Mouse (Mus musculus) embryo, embryonic 10 days (tissue): ENCODE measurements around the gene Ptafr.

Experiments
- DNase-seq: peaks from one replicate; pipeline ENCODE4 v3.0.0-alpha.2; 2015; ENCODE audit warnings: low spot score

Gene Ptafr

DNA sequence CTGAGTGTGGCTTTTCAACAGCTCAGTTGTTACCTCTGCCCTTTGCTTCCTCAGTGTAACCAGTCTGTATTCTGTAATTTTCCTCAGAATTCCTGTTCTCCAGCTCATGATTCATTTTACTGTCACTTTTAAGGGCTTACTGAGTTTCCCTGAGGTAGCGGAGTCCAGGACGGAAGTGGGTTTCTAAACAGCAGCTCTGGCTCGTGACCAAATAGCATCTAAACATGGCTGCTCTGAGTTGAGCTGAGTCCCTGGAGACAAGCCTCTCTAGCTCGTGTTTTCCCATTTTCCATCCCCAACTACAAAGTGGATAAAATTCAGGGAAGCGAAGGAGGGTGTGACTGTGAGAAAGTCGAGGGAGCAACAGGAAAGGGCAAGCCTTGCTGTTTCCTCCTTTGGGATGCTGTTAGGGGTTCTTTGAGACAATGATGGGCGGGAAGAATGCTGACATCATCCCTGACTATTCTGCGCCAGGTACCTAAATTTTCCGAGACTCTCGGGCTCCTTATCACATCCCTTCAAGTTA lies 55.0 kb downstream of the Ptafr start:
- no peak for DNase-seq

DNA sequence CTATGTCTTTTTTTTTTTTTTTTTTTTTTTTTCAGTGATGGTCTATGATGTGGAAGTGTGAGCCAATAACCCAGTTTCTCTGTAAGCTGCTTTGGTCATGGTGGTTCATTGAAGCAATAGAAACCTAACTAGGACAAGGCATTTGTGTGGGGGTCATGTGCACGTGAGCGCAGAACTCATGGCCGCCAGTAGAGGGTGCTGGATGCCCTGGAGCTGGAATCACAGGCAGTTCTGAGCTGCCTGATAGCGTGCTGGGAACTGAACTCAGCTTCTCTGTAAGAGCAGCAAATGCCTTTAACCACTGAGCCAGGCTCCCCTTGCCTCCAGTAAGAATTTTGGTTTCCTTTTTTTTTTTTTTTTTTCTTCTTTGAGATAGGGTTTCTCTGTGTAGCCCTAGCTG lies 56.3 kb downstream of the Ptafr start:
- DNase-seq, result no peak

DNA sequence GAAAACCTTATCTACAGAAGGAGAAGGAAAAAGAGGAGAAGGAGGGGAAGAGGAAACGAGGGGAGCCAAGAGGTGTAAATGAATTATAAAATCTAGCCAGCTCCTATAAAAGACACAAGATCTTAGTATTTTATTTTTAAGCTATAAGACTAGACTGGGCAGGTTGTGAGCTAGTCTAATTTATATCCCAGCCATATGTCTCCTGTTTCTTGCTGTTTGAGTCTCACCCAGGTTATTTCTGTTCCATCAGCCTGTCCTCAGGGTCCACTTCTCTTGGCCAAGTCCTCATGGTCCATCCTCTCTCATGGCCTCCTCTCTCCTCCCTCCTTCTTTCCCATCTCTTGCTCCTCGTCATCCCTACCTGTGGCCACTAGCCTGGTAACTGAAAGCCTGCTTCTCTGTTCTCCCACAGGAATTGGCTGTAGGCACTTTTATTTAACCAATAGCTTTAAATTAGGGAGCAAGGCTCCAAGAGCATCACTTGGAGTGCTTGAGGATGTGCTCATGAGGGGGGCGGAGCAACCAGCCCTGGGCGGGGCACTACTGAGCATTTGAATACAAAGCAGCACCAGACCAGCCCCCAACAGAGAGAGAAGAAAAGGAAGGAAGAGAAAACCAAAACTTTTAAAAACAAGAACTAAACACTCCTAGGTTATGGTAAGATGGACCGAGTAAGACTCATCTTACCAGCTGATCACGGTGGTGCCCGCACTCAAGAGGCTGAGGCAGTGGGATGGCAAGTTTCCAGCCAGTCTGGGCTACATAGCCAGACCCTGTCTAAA lies 57.6 kb downstream of the Ptafr start:
- DNase-seq, result no peak

DNA sequence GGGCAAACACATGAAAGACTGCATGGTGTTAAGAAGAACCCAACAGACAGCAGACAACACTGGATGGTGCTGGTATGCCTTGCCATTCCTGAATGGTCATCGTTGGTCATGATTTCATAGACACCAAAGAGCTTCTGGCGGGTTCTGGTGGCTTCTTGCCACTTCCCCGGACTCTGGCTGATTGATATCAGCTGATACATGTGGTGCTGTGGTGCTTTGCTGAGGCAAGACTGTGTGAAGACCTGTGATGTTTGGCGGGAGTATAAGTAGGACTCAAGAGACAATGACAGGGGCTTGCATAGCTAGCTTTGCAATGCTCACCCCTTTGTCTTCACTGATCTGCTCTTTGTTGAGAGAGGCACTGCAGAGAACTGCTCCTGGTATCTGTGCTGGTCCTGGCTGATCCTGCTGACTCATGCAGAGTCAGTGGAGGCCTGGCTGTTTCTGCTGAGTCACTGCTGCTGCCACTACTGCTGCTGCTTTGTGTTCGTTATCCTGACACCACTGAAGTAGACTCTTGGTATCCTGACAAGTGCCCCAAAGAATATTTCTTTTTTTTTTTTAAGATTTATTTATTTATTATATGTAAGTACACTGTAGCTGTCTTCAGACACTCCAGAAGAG lies 60.3 kb downstream of the Ptafr start:
- peak; percentile 51 for DNase-seq

DNA sequence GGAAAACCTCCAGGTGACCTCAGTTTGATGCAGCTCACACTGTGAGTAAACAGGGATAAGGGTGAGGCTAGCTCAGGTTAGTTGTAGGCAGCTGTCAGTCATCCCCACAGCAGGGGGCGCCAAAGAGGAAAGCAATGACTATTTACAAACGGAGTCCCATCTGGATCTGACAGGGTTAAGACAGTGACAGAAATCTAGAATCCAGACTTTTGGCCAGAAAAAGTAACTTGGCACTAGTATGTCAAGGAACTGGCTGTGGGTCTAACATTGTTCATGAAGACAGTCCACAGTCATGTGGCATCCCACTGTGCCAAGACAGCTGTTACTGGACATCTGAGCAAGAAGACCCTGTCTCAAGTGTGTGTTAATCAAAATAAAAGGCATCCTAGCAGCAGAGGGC lies 65.0 kb downstream of the Ptafr start:
- DNase-seq, result peak; percentile 57
